Mouse (Mus musculus): ENCODE data around the gene Vps13c.
A peak's percentile ranks its signal among the peaks of the same experiment; 100 is the strongest.

Gene Vps13c

DNA sequence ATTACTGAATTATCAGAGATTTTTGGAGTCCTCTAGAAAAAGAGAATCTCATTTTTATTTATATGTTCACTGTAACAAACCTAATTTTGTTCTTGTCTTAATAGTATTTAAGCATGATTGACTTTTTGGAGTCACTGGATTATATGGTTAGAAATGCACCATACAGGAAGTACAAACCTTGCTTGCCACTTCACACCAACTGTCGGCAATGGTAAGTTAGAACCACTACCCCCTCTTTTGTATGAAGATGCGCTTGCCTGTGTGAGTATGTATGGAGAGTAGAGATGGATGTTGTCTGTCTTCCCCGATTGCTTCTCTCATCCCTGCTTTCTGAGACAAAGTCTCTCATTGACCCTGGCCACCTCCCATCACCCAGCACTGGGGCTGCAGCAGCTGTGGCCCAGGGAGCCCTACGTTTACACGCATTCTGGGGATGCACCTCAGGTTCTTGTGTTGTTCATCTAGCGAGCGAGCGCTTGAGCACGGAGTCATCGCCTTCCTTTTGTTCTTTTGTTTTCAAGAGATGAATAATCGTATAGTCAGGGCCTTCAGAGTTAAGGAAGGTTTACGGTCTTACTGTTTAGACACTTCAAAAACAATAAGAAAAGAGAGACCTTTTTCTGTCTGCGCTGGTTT is 43.3 kb downstream of the Vps13c start:
- DNase-seq: no peak

- no peak for DNase-seq
Measured at GRCm38 (mm10) chr9:67884095-67884494, 43.9 kb downstream of the Vps13c start.

DNA sequence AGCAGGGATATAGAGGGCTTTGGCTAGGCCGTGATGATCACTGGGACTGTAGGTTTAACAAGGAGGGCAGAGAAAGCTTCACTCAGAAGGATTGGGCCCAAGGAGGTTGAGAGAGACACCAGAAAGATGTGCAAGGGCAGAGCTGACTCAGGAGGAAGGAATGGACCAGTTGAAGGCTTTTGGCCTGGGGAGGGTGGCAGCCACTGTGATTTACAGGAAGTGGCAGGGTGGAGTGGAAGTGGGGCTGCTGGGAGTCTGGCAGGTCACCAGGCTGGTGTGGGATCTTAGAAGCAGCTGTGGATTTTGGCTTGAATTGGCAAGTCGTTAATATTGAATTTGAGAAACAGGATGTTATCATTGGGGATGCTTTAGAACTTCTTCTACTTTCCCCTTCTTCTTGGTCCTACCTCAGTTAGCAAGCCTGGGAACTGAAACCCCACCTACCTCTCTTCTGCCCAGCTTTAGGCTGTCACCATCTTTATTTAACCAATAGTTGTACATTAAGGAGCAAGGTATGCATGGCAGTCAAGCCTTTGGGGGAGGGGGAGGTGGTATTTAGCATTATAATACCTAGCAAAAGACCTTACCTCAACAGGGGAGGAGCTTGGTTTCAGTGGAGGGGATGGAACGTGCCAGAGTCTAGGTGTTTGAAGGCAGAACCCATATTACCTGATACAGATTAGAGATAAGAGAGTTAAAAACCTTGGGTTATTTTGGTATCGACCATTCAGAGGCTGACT is 47.0 kb downstream of the Vps13c start:
- DNase-seq: peak; percentile 39 to 41

- DNase-seq: no peak
Measured at GRCm38 (mm10) chr9:67893474-67893873, 53.3 kb downstream of the Vps13c start.

DNA sequence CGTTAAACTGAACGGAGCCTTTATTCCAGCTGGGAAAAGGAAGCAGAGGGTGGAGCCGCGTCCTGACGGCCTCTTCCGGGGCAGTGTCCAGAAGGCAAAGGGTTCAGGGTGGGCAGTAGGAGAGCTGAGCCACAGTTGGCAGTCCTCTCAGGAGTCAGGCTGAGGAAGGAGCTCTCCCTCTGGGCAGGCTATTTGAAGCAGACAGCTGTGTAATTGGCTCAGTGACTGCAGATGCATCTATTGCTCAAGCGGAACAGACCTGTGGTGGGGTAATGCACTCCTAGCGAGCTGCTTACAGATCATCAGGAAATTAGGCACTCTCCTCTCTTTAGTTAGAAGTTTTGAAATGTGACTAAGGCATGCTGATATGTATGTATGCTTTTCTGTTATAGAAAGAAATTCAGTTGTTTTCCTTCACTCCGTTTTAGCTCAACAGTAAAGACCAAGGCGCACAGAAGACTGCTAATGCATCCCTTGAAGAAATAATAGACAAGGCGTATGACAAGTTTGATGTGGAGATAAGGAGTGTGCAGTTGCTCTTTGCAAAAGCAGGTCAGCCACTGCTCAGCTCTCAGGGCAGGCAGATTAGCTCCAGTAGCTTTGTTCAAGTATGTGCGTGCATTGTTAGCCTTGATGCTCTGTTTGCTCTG is 56.6 kb downstream of the Vps13c start:
- peak; percentile 5 to 21 for DNase-seq

- no peak for DNase-seq
Measured at GRCm38 (mm10) chr9:67900398-67900797, 60.2 kb downstream of the Vps13c start.

- no peak for DNase-seq
Measured at GRCm38 (mm10) chr9:67904355-67904754, 64.2 kb downstream of the Vps13c start.

- DNase-seq: no peak
Measured at GRCm38 (mm10) chr9:67905541-67905940, 65.3 kb downstream of the Vps13c start.

DNA sequence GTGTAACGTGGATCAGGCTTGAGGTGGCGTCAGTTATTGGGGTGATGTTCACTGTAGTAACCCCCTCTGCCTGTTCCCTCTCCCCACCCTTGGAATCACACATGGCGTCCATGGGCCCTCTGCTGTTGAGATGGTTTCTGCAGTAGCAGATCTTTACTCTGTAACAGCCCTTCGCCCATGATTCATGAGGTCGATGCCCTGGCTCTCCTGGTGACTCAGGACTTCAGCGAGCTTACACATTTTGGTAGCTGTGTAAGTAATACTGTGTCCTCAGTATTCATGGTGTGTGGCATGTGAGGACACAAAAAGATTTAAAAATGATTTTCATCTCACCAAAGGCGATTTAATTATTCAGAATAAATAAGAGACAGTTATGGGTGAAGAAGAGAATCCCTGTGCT is 74.5 kb downstream of the Vps13c start:
- DNase-seq: no peak

- DNase-seq: no peak
Measured at GRCm38 (mm10) chr9:67922350-67922749, 82.2 kb downstream of the Vps13c start.

DNA sequence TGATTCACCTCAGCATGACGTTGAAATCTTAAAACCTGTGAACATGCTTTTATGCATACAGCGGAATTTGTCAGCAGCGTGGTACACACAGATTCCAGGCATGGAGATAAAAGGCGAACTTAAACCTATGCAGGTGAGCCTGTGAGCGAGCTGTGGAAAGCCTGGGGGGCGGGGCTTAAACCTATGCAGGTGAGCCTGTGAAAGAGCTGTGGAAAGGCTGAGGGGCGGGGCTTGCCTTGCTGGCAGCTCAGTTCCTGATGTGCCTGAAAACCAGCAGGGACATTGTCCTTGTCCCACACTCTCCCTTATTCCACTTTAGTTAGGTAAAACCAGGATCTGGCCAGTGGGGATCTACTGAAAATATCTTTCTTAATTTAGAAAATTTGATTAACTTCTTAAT is 90.4 kb downstream of the Vps13c start:
- DNase-seq: peak in 1 of 2 experiments; percentile 29

GRCm38 (mm10) chr9:67937286-67937685 is 97.1 kb downstream of the Vps13c start:
- no peak for DNase-seq

GRCm38 (mm10) chr9:67955466-67956010 is 115.3 kb downstream of the Vps13c start:
- DNase-seq: no peak

DNA sequence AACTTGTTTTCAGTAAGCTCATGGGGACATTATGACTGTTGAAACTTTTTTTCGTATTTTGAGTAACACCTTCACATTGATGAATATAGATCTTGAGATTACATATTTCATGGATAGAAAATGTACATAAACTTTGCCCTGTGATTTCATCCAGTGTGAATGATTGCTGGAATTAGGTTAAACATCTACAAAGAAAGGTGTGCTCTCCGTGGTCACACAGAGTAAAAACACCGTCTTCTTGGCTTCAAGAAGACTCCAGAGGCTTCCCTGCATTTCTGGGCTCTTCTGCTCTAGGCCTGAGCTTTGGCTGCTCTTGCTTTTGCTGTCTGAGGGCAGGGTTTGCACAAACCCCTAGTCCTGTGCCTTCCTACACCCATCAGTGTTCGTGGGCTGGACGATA is 121.8 kb downstream of the Vps13c start:
- peak; percentile 18 to 20 for DNase-seq

- no peak for DNase-seq
Measured at GRCm38 (mm10) chr9:67965889-67966288, 125.7 kb downstream of the Vps13c start.

GRCm38 (mm10) chr9:67967011-67967410 is 126.8 kb downstream of the Vps13c start:
- no peak for DNase-seq

- peak in 1 of 2 experiments; percentile 11 for DNase-seq
Measured at GRCm38 (mm10) chr9:67973451-67973850, 133.3 kb downstream of the Vps13c start.

DNA sequence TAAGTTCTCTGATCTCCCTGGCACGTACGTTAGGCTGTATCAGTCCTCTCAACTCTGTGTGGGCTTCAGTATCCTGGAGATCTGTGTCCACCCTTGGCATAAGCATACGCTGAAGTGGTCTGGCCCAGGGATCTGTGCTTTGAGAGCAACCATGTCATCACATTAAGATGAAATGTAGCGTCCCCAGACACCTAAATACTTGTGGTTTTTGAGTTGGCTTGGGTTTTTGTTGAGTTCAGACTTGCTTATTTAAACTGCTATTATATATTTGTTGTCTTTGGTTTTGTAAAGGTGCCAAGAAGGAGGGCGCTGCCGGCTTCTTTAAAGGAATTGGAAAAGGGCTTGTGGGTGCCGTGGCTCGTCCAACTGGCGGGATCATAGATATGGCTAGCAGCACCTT is 135.3 kb downstream of the Vps13c start:
- no peak for DNase-seq

GRCm38 (mm10) chr9:68006566-68006965 is 166.4 kb downstream of the Vps13c start:
- DNase-seq: no peak

DNA sequence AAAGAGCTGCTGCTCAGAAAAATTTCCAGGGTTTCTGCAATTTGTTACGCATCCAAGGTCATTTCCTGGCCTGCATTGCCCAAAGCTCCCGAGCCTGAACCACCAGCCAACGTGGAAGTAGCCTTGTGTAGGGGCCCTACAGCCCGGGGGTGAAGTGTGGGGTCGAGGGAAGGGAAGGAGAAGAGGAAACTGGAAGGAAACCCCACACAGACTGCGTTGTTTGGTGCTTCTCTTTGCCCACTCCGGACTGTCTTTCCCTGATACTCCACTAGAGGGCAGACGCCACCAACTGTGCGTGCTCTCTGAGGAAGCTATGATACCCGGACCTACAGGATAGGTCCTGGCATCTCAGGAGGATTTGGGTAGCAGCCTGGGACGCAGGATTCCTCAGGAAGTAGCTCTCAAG is 174.8 kb downstream of the Vps13c start:
- DNase-seq: peak; percentile 67 to 86

DNA sequence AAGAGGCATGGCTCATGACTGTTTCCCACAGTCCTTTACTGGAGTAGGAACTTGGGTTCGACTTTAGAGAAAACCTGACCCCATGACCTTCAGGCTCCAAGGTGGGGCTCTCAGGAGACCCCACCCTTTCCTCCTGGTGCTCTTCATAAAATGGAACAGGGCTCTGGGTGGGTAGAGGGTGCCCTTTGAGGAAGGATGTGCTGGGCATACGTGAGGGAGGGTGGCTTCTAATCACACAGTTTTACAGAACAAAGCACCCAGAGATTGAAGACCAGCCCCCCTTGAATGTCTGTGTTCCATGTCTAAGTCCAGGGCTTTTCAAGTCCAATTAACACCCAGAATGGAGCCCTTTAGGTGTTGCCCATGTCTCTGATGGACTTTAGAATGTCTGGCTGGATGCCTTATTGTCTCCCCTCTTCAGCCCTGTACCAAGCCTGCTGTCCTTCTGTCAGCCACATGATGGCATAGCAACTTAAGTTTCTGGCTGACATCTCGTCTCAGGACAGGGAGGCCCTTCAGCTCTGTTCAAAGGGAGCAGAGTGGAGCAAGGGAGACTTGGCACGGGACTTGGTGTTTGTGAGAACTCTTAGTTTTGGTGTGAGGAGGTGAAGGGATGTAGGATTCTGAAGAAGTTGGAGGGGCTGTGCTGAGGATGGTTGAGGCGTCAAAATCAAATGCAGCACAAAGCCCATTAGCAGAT is 176.2 kb downstream of the Vps13c start:
- DNase-seq: peak; percentile 47 to 69

- peak; percentile 25 to 48 for DNase-seq
Measured at GRCm38 (mm10) chr9:68020776-68021365, 180.7 kb downstream of the Vps13c start.
